Mouse (Mus musculus) heart, adult 2 months (tissue): ENCODE results near the gene Zfhx3. TPM values are rescaled to one million over a fixed set of nuclear protein-coding genes. Genes with fewer than 3 reads are reported as not detected.

Experiments
- DNase-seq, 2 experiments: peaks; one replicate each; pipeline ENCODE4 v3.0.0; 2021
- H3K27ac ChIP-seq: fragments of 200-600 bp; 2 replicates; pipeline ENCODE4 v1.8.1; 2022
- H3K27me3 ChIP-seq: fragments of 200-500 bp; 2 replicates; pipeline ENCODE4 v1.6.1; 2012; ENCODE audit warnings: mild to moderate bottlenecking, low read length, inconsistent platforms, mixed read lengths; ENCODE audit not compliant: control insufficient read depth, insufficient read depth
- H3K36me3 ChIP-seq: fragments of 200-500 bp; 2 replicates; pipeline ENCODE4 v1.6.1; 2012; ENCODE audit warnings: low read length, inconsistent platforms; ENCODE audit not compliant: control insufficient read depth, insufficient read depth
- H3K4me1 ChIP-seq: fragments of 200-500 bp; 2 replicates; pipeline ENCODE4 v1.6.1; 2011; ENCODE audit warnings: low read length; ENCODE audit not compliant: control insufficient read depth, insufficient read depth
- H3K4me3 ChIP-seq: fragments of 200-600 bp; 2 replicates; pipeline ENCODE4 v1.8.1; 2022
- H3K79me2 ChIP-seq: fragments of 200-500 bp; replicated peaks from 2 replicates; pipeline ENCODE4 v1.6.1; 2012; ENCODE audit warnings: mild to moderate bottlenecking, inconsistent platforms, low read length, moderate library complexity, mixed read lengths; ENCODE audit not compliant: control insufficient read depth, insufficient read depth
- H3K9ac ChIP-seq: fragments of 200-500 bp; 2 replicates; pipeline ENCODE4 v1.6.1; 2012; ENCODE audit warnings: low read depth, mild to moderate bottlenecking, control low read depth, inconsistent platforms, low read length, mixed read lengths
- CTCF ChIP-seq: fragments of 200-600 bp; IDR thresholded peaks from 2 replicates; pipeline ENCODE4 v1.8.1; 2022; ENCODE audit warnings: antibody characterized with exemption, mild to moderate bottlenecking, moderate library complexity
- EP300 ChIP-seq: fragments of 200-500 bp; IDR thresholded peaks from 2 replicates; pipeline ENCODE4 v1.6.1; 2011; ENCODE audit warnings: low read depth, low read length, control low read depth; ENCODE audit not compliant: insufficient read depth
- POLR2A ChIP-seq: fragments of 200-500 bp; IDR thresholded peaks from 2 replicates; pipeline ENCODE4 v1.6.1; 2011; ENCODE audit warnings: mild to moderate bottlenecking, low read depth, low read length, control low read depth; ENCODE audit not compliant: insufficient read depth
- WGBS: fragments of 180-500 bp; shearing (Covaris S2); methylation state at CpG from one replicate; pipeline ENCODE4 v1.1.7; 2018; 5-methylcytosine and 5-hydroxymethylcytosine counted together
- intact Hi-C: fragments of 180-260 bp; cut with DNase I; formaldehyde crosslinking; loops from one replicate; pipeline ENCODE4 v1.15.1; 2025
- polyA plus RNA-seq: library from polyadenylated mRNA; depleted of rRNA; stranded (reverse); fragments of >200 nt; gene quantifications from 2 replicates; pipeline ENCODE4 v1.2.3, GENCODE M21; 2012
- total RNA-seq, 2 experiments: library from RNA; stranded (reverse); gene quantifications; 2 replicates each; pipeline ENCODE4 v1.2.3; 2021

Gene Zfhx3
- total and polyA plus RNA-seq, 3 experiments = 1.8 to 8.3 (median 6.9) TPM

GRCm38 (mm10) chr8:108631069-108631468, 688.6 kb downstream of the Zfhx3 start:
- Histone ChIP-seq H3K27ac (no peak overlapping the region), H3K9ac (no peak overlapping the region), H3K79me2 (no peaks in the 10 kb centered on the region), H3K4me1 (no peaks in the 10 kb centered on the region), H3K4me3 (no peak overlapping the region), H3K27me3 (no peaks in the 10 kb centered on the region), H3K36me3 (no peaks in the 10 kb centered on the region)
- no peak for TF ChIP-seq EP300
- TF ChIP-seq POLR2A = no peak
- TF ChIP-seq CTCF = no peak
- WGBS = 93% methylated on average over 1 of the region's 1 CpGs
- no peak for DNase-seq
- intact Hi-C loops = no loop called here

GRCm38 (mm10) chr8:108634282-108634681, 691.8 kb downstream of the Zfhx3 start:
- intact Hi-C loops = no loop called here
- TF ChIP-seq EP300 (no peak), POLR2A (no peak), CTCF (no peak)
- no peak overlapping the region for H3K9ac ChIP-seq
- no peaks in the 10 kb centered on the region for H3K79me2 ChIP-seq
- no peak overlapping the region for H3K27ac ChIP-seq
- H3K4me3 ChIP-seq = no peak overlapping the region
- H3K4me1 ChIP-seq = no peaks in the 10 kb centered on the region
- H3K27me3 ChIP-seq = no peaks in the 10 kb centered on the region
- DNase-seq = no peak
- H3K36me3 ChIP-seq = no peaks in the 10 kb centered on the region
- 72% methylated on average over 3 of the region's 3 CpGs for WGBS

GRCm38 (mm10) chr8:108637887-108638286, 695.4 kb downstream of the Zfhx3 start:
- Histone ChIP-seq H3K4me1 (no peaks in the 10 kb centered on the region), H3K36me3 (no peaks in the 10 kb centered on the region), H3K27ac (no peak overlapping the region), H3K4me3 (no peak overlapping the region), H3K79me2 (no peaks in the 10 kb centered on the region), H3K9ac (no peak overlapping the region), H3K27me3 (no peaks in the 10 kb centered on the region)
- DNase-seq = no peak
- 92% methylated on average over 2 of the region's 2 CpGs for WGBS
- no peak for TF ChIP-seq CTCF
- TF ChIP-seq EP300 = no peak
- TF ChIP-seq POLR2A = no peak
- intact Hi-C loops = no loop called here

GRCm38 (mm10) chr8:108645660-108646059, 703.2 kb downstream of the Zfhx3 start:
- no peak for DNase-seq
- no peaks in the 10 kb centered on the region for H3K36me3 ChIP-seq
- H3K4me3 ChIP-seq = no peak overlapping the region
- WGBS = 86% methylated on average over 3 of the region's 3 CpGs
- no peak overlapping the region for H3K9ac ChIP-seq
- no peak overlapping the region for H3K27ac ChIP-seq
- H3K4me1 ChIP-seq = peaks cover 1% of the 10 kb centered on the region
- intact Hi-C loops = loop anchor here (5.0 kb wide), 1 partner anchor 48 kb away; no protein-coding TSS in a partner anchor
- H3K27me3 ChIP-seq = no peaks in the 10 kb centered on the region
- no peaks in the 10 kb centered on the region for H3K79me2 ChIP-seq
- TF ChIP-seq POLR2A (no peak), EP300 (no peak), CTCF (no peak)

- no peak for TF ChIP-seq POLR2A
- TF ChIP-seq EP300 = no peak
- TF ChIP-seq CTCF = no peak
- Histone ChIP-seq H3K4me3 (no peak overlapping the region), H3K79me2 (no peaks in the 10 kb centered on the region), H3K36me3 (no peaks in the 10 kb centered on the region), H3K27ac (0 out of 2 replicates have a peak overlapping the region, but pooled peaks have one; percentile 28), H3K27me3 (no peaks in the 10 kb centered on the region), H3K9ac (no peak overlapping the region), H3K4me1 (peaks cover 1% of the 10 kb centered on the region)
- DNase-seq = peak; percentile 52 to 60
- WGBS = 21% methylated on average over 8 of the region's 8 CpGs
- intact Hi-C loops = loop anchor here (5.0 kb wide), 1 partner anchor 50 kb away; no protein-coding TSS in a partner anchor
These were observed 705.1 kb downstream of the Zfhx3 start for GRCm38 (mm10) chr8:108647556-108647955.

- no peak overlapping the region for H3K4me3 ChIP-seq
- H3K79me2 ChIP-seq = no peaks in the 10 kb centered on the region
- H3K9ac ChIP-seq = no peak overlapping the region
- intact Hi-C loops = loop anchor here (5.0 kb wide), 1 partner anchor 52 kb away; no protein-coding TSS in a partner anchor
- TF ChIP-seq POLR2A (no peak), EP300 (no peak), CTCF (no peak)
- no peak overlapping the region for H3K27ac ChIP-seq
- H3K4me1 ChIP-seq = peaks cover 1% of the 10 kb centered on the region
- DNase-seq = no peak
- no peaks in the 10 kb centered on the region for H3K36me3 ChIP-seq
- 90% methylated on average over 6 of the region's 6 CpGs for WGBS
- no peaks in the 10 kb centered on the region for H3K27me3 ChIP-seq
These were observed 706.5 kb downstream of the Zfhx3 start for GRCm38 (mm10) chr8:108648993-108649392.
